Mouse (Mus musculus) urinary bladder, postnatal 4 days (tissue): ENCODE results near the gene Nfkb1.

ENCODE experiments used
- DNase-seq, 2 experiments: peaks; one replicate each; pipeline ENCODE4 v3.0.0; 2021 to 2022; ENCODE audit warnings: low spot score in 2 of 2

Gene Nfkb1

DNA sequence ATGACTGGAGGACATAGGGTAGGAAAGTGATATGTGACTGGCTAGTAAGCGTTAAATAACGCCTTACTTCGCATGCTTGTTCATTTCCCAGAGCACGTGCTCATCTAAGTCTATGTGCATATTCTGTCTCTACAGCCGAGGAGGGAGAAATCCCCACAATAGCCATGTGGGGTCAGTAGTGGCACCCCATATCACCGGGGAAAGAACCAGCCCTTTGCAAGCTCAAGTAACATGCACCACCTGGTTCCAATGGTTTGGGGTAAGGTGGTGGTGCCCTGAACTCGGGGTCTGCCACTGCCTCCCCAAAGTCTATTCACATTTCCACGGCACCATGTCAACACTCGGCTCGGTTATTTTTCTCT, 60.3 kb downstream of the Nfkb1 start:
- DNase-seq: no peak

- DNase-seq: no peak
These were observed 60.8 kb downstream of the Nfkb1 start for GRCm38 (mm10) chr3:135630430-135631095.

DNA sequence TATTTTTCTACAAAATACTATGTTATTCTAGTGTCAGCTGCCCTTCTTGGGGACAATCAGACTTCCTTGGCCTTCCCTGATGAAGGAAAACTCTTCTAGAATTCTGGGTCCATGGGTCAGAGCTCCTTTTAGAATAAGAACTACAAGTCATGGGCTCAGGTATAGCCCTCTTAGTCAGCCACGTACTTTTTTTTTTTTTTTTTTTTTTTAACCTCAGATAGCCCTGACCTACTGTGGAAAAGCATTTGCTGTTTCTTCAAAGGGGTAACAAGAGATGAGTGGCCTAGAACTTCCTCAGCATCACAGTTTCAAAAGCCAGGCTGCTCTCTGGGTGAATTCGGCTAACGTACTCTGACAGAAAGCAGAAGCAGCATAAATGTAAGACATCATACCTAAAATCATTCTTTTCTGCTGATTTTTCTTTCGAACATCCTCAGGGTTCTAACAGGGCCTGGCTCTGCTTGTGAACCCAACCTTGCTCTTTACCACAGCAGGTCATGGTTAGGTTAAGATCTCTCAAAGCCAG, 61.5 kb downstream of the Nfkb1 start:
- no peak for DNase-seq

DNA sequence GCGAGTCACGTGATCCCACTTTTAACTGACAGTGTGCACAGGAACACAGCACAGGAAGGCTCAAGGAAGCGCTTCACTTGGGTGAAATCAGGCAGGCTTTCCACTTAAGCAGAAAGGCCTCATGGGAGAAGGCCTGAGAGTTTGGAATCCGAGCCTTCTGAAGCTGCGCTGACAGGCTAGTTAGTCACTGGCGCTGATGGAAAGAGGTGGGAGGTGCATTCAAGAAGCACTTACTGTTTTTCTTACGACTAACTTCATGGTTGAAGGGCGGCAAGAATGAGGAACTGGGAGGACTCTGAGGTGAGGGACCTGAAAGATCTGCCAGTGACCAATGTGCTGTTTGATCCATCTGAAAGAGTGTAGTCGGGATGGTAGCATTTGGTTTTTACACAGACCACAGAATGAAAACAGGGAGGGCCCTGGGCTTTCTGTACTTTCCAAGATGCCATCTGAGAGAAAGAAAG, 62.6 kb downstream of the Nfkb1 start:
- DNase-seq: no peak

DNA sequence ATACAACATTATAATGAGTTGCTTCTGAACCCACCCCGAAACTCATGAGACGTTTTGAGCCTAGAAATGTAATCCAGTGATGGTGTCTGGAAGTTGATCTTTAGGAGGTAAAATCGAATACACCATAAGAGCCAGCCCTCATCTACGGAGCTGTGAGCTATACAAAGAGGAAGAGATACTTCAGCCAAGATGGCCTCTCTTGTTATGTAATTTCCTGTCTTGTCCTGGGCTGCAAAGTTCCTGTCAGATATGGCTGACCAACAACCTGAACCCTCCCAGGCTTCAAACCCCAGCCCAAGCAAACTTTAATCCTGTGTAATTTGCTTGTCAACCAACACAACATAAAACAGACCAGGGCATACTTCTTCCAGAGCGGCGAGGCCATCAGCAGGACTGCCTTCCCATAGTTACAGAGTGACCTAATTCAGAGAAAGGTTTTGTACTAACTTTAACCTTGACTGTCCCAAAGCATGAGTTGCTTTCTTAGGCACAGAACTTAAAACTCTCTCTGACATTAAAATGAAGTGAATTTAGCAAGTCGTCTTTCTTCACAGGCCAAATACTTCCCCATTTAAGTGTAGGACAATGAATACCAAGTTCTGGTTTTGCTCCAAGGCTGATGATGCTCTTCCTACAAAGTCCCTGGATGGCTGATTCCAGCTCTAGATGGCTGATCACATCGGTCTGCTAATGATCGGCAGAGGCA, 63.2 kb downstream of the Nfkb1 start:
- no peak for DNase-seq

DNA sequence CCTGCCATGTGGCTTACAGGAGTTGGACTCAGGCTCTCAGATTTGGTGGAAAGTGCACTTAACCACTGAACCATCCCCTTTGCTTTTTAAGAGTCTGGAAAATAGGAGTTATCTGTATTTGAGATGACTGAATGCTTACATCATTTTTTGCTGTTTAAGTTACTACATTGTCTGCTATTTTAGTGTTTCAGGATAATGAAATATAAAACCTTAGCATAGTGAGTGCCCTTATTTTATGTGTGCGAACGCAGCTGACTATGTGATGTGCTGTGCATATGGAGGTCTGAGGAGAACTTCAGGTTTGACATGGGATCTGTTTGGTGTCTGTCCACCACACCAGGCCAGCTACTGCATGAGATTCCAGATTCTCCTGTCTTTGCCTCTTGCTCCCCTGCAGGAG, 66.1 kb downstream of the Nfkb1 start:
- DNase-seq: no peak

DNA sequence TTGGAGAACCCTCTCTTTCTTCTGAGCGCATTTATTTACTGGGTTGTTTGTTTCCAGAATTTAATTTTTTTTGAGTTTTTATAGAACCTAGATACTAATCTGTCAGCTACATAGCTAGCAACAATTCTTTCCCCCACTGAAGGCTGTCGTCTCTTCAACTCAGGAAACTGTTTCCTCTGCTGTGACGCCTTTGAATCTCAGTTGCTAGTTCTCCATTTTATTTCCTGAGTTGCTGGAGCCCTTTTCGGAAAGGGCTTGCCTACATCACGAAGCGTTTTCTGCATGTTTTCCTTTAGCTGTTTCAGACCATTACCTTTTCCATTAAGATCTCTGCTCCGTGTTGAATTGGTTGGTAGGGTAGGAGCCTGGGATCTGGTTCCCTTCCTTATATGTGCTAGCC, 74.6 kb downstream of the Nfkb1 start:
- no peak for DNase-seq

DNA sequence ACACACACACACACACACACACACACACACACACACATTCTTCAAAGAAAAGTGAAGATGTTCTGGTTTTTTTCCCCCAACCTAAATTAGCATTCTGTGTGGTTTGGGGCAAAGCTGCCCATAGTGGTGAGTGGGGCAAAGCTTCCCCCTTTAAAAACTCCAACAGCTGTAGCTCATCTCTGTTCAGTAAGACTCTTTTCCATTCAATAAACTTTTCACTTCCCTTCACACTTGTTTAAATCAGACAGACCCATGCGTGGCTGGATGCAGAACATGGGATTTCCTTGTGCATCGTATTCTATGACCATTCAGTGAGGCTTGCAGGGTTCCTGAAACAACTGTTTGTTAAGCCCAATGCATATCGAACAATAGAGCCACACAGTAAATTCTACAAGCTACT, 77.0 kb downstream of the Nfkb1 start:
- no peak for DNase-seq

- DNase-seq: no peak
These were observed 81.1 kb downstream of the Nfkb1 start for GRCm38 (mm10) chr3:135610221-135610620.

GRCm38 (mm10) chr3:135607660-135608473, 83.5 kb downstream of the Nfkb1 start:
- no peak for DNase-seq

DNA sequence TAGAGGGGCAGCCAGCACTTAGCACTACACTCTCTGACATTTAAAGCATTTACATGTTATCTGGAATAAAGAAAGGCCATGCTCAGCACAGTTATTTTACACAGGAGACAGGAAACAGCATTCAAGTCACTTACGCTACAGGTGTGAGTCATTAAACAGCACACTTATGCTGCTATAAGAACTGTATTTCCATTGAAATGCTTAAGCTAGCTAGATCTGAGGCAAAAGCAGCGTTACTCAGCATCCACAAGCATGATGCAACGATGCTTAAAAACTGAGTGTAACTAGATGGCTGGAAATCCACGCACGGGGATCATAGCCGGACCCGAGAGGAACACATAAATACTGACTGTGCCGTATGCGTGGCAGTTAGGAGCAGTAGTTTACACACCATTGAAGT, 84.3 kb downstream of the Nfkb1 start:
- DNase-seq: no peak

DNA sequence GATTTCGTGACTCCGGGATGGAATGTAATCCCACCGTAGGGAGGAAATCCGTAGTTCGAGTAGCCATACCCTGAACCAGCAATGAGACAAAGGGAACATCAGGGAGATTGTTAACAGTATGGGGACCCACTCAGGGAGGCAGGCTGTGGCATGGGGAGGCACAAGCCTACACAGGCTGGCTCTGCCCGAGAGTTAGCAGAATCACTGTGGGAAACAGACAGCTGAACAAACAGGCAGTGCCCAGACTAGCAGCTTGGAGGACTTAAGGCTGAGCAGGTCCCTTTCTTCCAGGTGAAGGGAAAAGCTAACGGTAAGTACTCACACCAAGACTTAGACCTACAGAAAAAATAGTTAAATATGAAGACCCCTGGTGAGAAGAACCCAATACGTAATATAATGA, 84.8 kb downstream of the Nfkb1 start:
- DNase-seq: no peak

DNA sequence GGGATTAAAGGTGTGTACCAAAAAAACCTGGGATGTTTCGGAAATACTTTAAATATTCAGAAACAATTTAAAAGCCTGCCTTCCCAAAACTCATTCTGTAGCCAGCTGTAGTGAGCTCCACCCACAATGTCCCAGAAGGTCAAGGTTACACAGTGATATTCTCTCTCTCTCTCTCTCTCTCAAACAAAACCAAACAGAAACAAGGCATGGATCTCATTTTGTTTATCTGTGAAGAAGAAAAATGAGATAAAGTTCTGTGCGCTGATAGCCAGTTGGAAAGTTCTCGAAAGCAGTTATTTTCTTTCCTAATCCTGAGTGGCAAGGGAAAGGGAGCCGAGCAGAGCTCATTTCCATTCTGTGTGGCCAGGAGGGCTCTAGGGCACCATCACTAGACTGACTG, 85.9 kb downstream of the Nfkb1 start:
- no peak for DNase-seq

DNA sequence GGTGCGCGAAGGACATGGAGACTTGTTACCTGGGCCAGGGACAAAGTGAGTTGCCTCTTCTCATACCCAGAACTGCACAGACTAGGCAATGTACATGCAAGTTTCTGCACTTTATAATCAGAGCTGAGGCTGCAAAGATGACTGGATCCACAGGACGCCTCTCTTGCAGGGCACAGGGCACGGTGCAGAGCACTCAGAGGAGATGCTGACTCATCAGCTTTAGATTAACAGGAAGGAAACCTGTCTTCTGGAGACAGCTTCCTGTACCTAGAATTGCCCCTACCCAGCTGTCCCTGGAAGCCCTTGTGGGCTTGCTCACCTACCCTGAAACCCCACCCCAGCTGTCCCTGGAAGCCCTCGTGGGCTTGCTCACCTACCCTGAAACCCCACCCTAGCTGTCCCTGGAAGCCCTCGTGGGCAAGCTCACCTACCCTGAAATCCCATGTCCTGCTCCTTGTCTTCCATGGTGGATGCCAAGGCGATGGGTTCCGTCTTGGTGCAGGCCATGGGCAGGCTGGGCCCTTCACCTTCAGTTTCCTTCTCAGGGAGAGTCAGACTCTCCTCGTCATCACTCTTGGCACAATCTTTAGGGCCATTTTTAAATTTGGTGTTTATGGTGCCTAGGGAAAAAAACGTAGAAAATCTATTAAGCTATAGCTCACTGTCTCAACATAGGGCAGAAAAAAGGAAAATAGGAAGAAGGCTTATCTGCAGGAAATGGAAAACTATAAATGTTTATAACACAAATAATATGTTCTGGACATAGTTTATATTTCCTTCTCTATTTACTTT, 86.5 kb downstream of the Nfkb1 start:
- no peak for DNase-seq

GRCm38 (mm10) chr3:135602731-135603130, 88.6 kb downstream of the Nfkb1 start:
- no peak for DNase-seq

GRCm38 (mm10) chr3:135598355-135598754, 93.0 kb downstream of the Nfkb1 start:
- no peak for DNase-seq

DNA sequence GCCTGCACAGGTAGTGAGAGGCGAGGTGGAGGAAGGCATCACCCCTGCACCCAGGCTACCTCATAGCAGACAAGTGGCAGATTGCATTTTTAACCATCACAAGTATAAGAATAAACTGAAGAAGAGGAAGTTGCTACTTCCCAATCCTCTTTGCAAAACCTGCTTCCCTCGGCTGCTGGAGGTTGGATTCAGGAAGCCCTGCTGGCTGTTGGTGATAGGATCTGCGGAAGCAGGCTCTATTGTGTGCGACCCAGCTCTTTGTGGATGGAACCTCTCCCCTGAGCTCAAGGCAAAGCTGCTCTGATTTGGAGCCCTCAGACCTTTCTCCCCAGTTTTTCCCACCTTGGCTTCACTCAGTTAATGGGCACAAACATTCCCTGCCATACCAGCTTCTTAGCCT, 94.3 kb downstream of the Nfkb1 start:
- DNase-seq: no peak

- DNase-seq: no peak
These were observed 97.0 kb downstream of the Nfkb1 start for GRCm38 (mm10) chr3:135594238-135594917.

- no peak for DNase-seq
These were observed 99.3 kb downstream of the Nfkb1 start for GRCm38 (mm10) chr3:135592011-135592410.

DNA sequence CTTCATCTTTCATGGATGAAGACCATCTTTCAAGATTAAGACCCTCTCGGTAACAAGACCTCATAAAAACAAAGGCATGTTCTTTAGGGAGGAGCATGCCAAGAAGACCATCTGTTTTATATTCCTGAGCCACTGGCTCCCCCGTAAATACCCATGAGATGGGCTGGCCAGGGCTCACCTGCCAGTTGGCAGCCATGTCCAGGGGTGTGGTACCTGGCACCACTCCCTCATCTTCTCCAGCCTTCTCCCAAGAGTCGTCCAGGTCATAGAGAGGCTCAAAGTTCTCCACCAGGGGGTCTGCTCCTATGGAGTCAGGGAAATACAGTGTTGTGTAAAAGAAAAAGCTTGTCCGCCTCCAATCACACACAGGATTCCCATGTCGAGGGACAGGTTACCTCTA, 100.0 kb downstream of the Nfkb1 start:
- no peak for DNase-seq

DNA sequence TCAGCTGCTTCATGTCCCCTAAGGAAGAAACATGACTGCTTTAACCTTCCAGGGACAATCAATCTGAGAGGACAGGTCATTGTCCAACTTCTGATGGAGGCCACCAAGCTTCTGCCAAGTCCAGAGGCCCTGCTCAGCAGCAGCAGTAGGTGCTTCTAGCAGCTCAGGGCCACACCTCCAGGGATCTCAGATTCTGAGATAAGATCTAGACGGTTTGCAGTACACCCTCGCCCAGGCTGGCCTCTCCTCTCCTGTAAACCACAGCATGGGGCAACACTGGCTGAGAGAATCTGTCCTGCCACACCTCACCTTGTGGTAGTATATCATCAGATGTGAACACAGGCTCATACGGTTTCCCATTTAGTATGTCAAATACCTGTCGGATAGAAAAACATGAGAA, 100.9 kb downstream of the Nfkb1 start:
- DNase-seq: no peak
